Mouse (Mus musculus) liver, embryonic 14.5 days (tissue): ENCODE measurements at regions not wholly inside any gene's neighbourhood (a gene's known extent, or its start where the extent isn't known, plus 50 kb on each side); places are given as distances from the start of the nearest gene placed in this dataset.

Experiments used
- CTCF ChIP-seq: IDR thresholded peaks from 2 replicates; pipeline ENCODE4 v1.5.1; 2016; ENCODE audit warnings: antibody characterized with exemption, low read depth, control low read depth
- EP300 ChIP-seq: IDR thresholded peaks from 2 replicates; pipeline ENCODE4 v1.6.1; 2016; ENCODE audit warnings: antibody characterized with exemption, low read depth

DNA sequence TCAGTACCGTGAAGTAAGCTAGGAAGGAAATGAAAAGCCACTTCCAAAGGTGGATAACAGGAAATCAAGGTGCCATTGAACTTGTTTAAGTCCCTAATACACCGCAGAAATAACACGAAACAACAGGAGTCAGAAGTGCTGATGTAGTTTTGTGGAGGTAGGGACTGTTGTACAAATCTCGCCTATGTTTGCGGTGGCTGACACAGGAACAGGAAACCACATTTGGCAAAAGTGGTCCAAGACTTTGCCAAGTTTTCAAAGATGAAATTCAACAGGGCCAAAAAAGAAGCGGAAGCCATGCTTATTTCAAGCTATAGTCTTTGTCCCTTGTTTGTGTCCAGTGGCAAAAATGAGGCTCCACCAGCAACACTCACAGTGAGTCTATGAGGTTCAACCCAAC, 204.3 kb downstream of the Rpl36a-ps1 start:
- TF ChIP-seq CTCF (no peak), EP300 (no peak)
